Mouse (Mus musculus) liver, embryonic 14.5 days (tissue): ENCODE data around the gene Syne4. TPM values are rescaled to one million over a fixed set of nuclear protein-coding genes. Genes with fewer than 3 reads are reported as not detected.

Experiments
- ATAC-seq: fragments of 200-750 bp; cut with Nextera tagmentation; 2 replicates; pipeline ENCODE4 v1.8.0; 2017; ENCODE audit warnings: moderate number of reproducible peaks, mild to moderate bottlenecking, moderate library complexity; ENCODE audit not compliant: insufficient read depth
- DNase-seq, 3 experiments: peaks; one replicate each; pipeline ENCODE4 v3.0.0-alpha.2; 2012 to 2013; ENCODE audit warnings: low read depth in 3 of 3, low spot score in 3 of 3
- H3K27ac ChIP-seq: fragments of 300-500 bp; sonication (generic); 2 replicates; pipeline ENCODE4 v1.5.1; 2014; ENCODE audit warnings: moderate library complexity, mild to moderate bottlenecking, control low read depth, inconsistent platforms
- H3K27me3 ChIP-seq: fragments of 300-500 bp; sonication (generic); 2 replicates; pipeline ENCODE4 v1.6.1; 2014; ENCODE audit warnings: mild to moderate bottlenecking, low read length, moderate library complexity; ENCODE audit not compliant: control insufficient read depth, insufficient read depth
- H3K36me3 ChIP-seq: fragments of 300-500 bp; sonication (generic); replicated peaks from 2 replicates; pipeline ENCODE4 v1.6.1; 2014; ENCODE audit warnings: low read depth; ENCODE audit not compliant: control insufficient read depth, insufficient read depth
- H3K4me1 ChIP-seq, 2 experiments: fragments of 200-500 bp in 1 of 2; fragments of 300-500 bp in 1 of 2; sonication (generic) in 1 of 2; replicated peaks; 2 replicates each; pipeline ENCODE4 v1.6.1; 2012 to 2014; ENCODE audit warnings: antibody characterized with exemption in 1 of 2, inconsistent platforms in 1 of 2, low read length in 1 of 2; ENCODE audit not compliant: control insufficient read depth in 2 of 2, insufficient read depth in 2 of 2
- H3K4me2 ChIP-seq: fragments of 300-500 bp; sonication (generic); 2 replicates; pipeline ENCODE4 v1.6.1; 2014; ENCODE audit warnings: low read depth, mild to moderate bottlenecking, control low read depth, moderate library complexity
- H3K4me3 ChIP-seq, 2 experiments: fragments of 200-500 bp in 1 of 2; fragments of 300-500 bp in 1 of 2; sonication (generic) in 1 of 2; 2 replicates each; pipeline ENCODE4 v1.5.1; 2012 to 2014; ENCODE audit warnings: low read depth in 2 of 2, low read length in 2 of 2, mild to moderate bottlenecking in 2 of 2, control low read depth in 1 of 2, inconsistent platforms in 1 of 2, moderate library complexity in 1 of 2; ENCODE audit not compliant: insufficient read depth in 1 of 2
- H3K9ac ChIP-seq: fragments of 300-500 bp; sonication (generic); replicated peaks from 2 replicates; pipeline ENCODE4 v1.6.1; 2014; ENCODE audit warnings: mild to moderate bottlenecking, control low read depth, moderate library complexity
- H3K9me3 ChIP-seq: fragments of 300-500 bp; sonication (generic); 2 replicates; pipeline ENCODE4 v1.6.1; 2016; ENCODE audit warnings: low read length, mixed read lengths; ENCODE audit not compliant: control insufficient read depth
- CTCF ChIP-seq: IDR thresholded peaks from 2 replicates; pipeline ENCODE4 v1.5.1; 2016; ENCODE audit warnings: antibody characterized with exemption, low read depth, control low read depth
- EP300 ChIP-seq: IDR thresholded peaks from 2 replicates; pipeline ENCODE4 v1.6.1; 2016; ENCODE audit warnings: antibody characterized with exemption, low read depth
- WGBS: fragments of 180-500 bp; shearing (Covaris S2); extraction: QIAGEN DNeasy Blood & Tissue Kit; methylation state at CpG from one replicate; pipeline ENCODE4 v1.1.7; 2014; ENCODE audit not compliant: insufficient replicate concordance; 5-methylcytosine and 5-hydroxymethylcytosine counted together
- polyA plus RNA-seq, 2 experiments: library from polyadenylated mRNA; depleted of rRNA in 1 of 2; stranded (reverse) in 1 of 2; unstranded in 1 of 2; fragments of >200 nt; fragmentation: Nextera tagmentation in 1 of 2; extraction: Ambion mirVana in 1 of 2; gene quantifications; 2 replicates each; pipeline versions ENCODE4 v1.2.1 to v1.2.3; 2012 to 2014

The Syne4 gene
- polyA plus RNA-seq, 2 experiments: 7.6 to 11.1 TPM

DNA sequence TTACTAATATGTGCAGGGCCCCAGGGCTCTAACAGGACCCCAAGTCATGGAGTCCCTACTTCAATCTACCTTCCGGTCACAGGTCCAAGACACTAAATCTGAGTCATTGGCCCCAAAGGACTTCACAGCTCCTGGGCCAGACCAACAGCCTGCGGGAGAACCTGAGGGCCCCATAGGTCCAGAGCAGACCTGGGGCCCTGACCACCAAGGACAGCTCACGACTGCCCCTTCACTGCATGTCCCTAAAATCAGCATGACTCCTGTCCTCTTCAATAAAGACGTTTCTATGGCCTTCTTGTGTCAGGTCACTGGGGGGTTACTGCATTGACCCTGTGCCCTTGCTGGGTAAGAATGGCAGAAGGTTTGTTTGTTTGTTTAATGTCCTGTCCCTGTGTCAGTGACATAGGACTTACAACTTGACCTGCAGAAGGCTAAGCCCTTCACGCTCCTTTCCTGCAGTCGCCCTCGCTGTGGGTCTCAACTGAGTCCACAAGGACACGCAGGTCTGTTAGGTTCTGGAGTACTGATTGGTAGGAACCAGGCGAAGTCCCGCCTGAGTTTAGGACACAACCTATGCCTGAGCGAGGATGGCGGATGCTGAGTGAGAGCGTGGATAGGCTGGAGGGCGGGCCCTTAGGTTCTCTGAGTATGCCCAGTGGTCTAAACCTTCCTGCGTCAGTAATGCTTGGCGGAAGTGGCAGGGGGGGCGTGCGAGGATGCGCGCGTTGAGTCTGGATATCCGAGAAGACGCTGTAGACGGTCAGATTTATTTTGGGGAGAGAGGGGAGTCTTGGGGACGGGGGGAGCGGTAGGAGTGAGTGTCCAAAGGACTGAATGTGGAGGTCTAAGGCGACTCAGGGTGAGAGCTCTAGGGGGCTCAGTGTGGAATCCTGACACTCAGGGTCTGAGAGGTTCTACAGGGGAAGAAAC lies 6.3 kb upstream of the Syne4 start, which contains the start of gene Alkbh6:
TSS of gene Alkbh6 (plus strand) at position 642 of the 930 bp plus-strand sequence.
- peak; percentile 82 to 85 (median 85) for DNase-seq
- Histone ChIP-seq H3K9ac (peak within 1 kb of the TSS; percentile 62), H3K4me1 (peaks cover 0 to 9% of the 10 kb centered on the region in 2 experiments; a peak in 2 of 4 replicates), H3K4me2 (peak within 1 kb of the TSS; percentile 84), H3K27ac (no peak within 1 kb of the TSS), H3K4me3 (peak within 1 kb of the TSS; percentile 65 to 82), H3K36me3 (no peaks in the 10 kb centered on the region), H3K9me3 (no peaks in the 10 kb centered on the region), H3K27me3 (no peaks in the 10 kb centered on the region)
- peak; percentile 98 for ATAC-seq
- 5% methylated on average over 27 of the region's 27 CpGs for WGBS
- TF ChIP-seq EP300: no peak
- no peak; the same call in 1 of the 2 replicates for TF ChIP-seq CTCF

DNA sequence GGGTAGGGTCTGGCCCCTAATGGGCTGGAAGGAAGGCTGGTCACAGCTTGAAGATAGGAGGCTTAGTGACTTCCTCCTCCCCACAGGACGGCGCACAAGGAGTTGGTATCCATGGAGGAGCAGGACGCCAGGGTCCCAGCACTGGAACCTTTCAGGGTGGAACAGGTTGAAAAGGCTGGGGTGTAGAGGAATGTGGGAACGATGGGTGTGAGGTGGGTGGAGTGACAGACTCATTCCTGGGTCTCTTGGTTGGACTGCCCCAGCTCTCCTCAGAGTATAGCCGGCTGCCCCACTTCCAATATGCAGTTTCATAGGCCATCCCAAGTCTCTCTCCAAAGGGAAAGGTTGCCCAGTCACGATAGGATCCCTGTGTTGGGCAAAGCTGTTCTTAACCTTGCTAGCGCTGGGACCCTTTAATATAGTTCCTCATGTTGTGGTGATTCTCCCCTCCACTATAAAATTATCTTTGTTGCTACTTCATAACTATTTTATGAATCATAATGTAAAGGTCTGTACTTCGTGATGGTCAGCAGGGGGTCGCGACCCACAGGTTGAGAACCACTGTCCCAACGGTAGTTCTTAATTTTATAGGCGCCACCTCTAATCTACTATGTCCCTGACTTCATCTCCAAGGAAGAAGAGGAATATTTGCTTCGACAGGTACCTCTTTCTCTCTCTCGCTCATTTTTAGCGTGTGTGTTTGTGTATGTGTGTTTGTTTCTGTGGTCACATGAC lies 5.0 kb upstream of the Syne4 start:
- Histone ChIP-seq H3K36me3 (no peaks in the 10 kb centered on the region), H3K4me1 (peaks cover 0 to 9% of the 10 kb centered on the region in 2 experiments; a peak in 2 of 4 replicates), H3K4me3 (peak overlapping the region; percentile 65 to 82), H3K4me2 (peak overlapping the region; percentile 84), H3K9ac (no peak overlapping the region), H3K27ac (no peak overlapping the region), H3K9me3 (no peaks in the 10 kb centered on the region), H3K27me3 (no peaks in the 10 kb centered on the region)
- TF ChIP-seq EP300 (no peak), CTCF (no peak)
- ATAC-seq (no peak), DNase-seq (no peak)
- WGBS: 53% methylated on average over 15 of the region's 15 CpGs

DNA sequence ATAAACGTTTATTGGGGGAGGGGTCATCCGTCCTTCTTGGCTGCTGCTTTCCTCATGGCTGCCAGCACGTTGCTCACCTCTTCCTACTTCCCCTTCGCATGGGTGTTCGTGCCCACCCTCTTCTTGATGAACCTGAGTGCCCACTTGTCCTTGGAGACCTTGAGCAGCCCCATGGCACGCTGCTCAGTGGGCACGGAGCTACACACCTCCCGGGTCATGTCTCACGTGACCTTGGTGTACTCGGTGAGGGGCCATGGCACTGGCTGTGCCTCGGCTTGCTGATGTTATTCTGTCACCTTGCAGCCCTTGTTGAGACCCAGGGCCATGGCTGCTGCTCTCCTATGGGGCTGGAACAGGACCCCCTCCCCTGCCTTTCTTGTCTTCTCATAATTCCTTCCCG lies 4.5 kb upstream of the Syne4 start:
- no peak overlapping the region for H3K4me2 ChIP-seq
- no peak overlapping the region for H3K4me3 ChIP-seq
- no peaks in the 10 kb centered on the region for H3K27me3 ChIP-seq
- WGBS: 72% methylated on average over 12 of the region's 12 CpGs
- peaks cover 0 to 11% of the 10 kb centered on the region in 2 experiments; a peak in 2 of 4 replicates for H3K4me1 ChIP-seq
- H3K27ac ChIP-seq: no peak overlapping the region
- ATAC-seq: no peak
- no peak overlapping the region for H3K9ac ChIP-seq
- no peaks in the 10 kb centered on the region for H3K36me3 ChIP-seq
- no peak for DNase-seq
- H3K9me3 ChIP-seq: no peaks in the 10 kb centered on the region
- TF ChIP-seq CTCF (no peak), EP300 (no peak)

DNA sequence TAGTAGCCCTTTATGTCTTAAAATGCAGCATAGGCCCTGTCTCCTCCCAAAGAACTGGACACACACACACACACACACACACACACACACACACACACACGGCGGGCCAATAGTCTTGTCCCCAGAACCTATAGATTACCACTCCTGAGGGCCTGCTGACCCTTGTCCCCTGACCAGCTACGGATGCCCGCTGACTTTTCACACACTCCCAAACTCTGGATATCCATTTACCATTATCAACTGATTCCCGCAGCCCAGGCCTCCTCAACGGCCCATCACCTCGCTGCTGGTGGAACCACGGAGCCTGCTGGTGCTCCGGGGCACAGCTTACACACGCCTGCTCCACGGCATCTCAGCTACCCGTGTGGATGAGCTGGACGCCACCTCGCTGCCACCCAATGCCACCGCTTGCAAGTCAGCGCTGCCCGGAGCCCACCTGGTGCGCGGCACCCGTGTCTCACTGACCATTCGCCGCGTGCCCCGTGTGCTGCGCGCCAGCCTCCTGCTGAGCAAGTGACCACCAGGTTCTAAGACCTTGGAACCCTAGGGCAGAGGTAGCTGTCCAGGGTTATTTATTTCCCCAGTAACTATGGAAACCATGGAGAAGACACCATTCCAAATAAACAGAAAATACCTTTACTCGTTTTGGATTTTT lies 814 bp upstream of the Syne4 start:
- Histone ChIP-seq H3K9me3 (no peaks in the 10 kb centered on the region), H3K27ac (no peak overlapping the region), H3K4me1 (peaks cover 0 to 6% of the 10 kb centered on the region in 2 experiments; a peak in 1 of 4 replicates), H3K4me3 (peak overlapping the region; percentile 7 to 29; a peak in 2 of 4 replicates), H3K4me2 (peak overlapping the region; percentile 34), H3K9ac (no peak overlapping the region), H3K36me3 (no peaks in the 10 kb centered on the region), H3K27me3 (no peaks in the 10 kb centered on the region)
- WGBS: 62% methylated on average over 27 of the region's 27 CpGs
- DNase-seq: no peak
- ATAC-seq: no peak
- no peak for TF ChIP-seq EP300
- no peak for TF ChIP-seq CTCF
